Mouse (Mus musculus) liver, embryonic 12.5 days (tissue): Measurements from ENCODE around the gene Atxn7l1. TPM values are rescaled to one million over a fixed set of nuclear protein-coding genes. Genes with fewer than 3 reads are reported as not detected.

ENCODE experiments used
- ATAC-seq: fragments of 200-750 bp; cut with Nextera tagmentation; 2 replicates; pipeline ENCODE4 v1.8.0; 2017; ENCODE audit warnings: moderate number of reproducible peaks, mild to moderate bottlenecking, moderate library complexity
- H3K27ac ChIP-seq: fragments of 300-500 bp; sonication (generic); 2 replicates; pipeline ENCODE4 v1.5.1; 2016; ENCODE audit warnings: mild to moderate bottlenecking
- H3K27me3 ChIP-seq: fragments of 300-500 bp; sonication (generic); replicated peaks from 2 replicates; pipeline ENCODE4 v1.6.1; 2016; ENCODE audit warnings: mild to moderate bottlenecking, moderate library complexity
- H3K36me3 ChIP-seq: fragments of 300-500 bp; sonication (generic); 2 replicates; pipeline ENCODE4 v1.6.1; 2016; ENCODE audit warnings: mild to moderate bottlenecking, moderate library complexity
- H3K4me1 ChIP-seq: fragments of 300-500 bp; sonication (generic); 2 replicates; pipeline ENCODE4 v1.6.1; 2016
- H3K4me2 ChIP-seq: fragments of 300-500 bp; sonication (generic); 2 replicates; pipeline ENCODE4 v1.6.1; 2016; ENCODE audit warnings: mild to moderate bottlenecking, moderate library complexity
- H3K4me3 ChIP-seq: fragments of 300-500 bp; sonication (generic); 2 replicates; pipeline ENCODE4 v1.5.1; 2016; ENCODE audit warnings: mild to moderate bottlenecking, moderate library complexity
- H3K9ac ChIP-seq: fragments of 300-500 bp; sonication (generic); 2 replicates; pipeline ENCODE4 v1.6.1; 2016; ENCODE audit warnings: mild to moderate bottlenecking, moderate library complexity
- H3K9me3 ChIP-seq: fragments of 300-500 bp; sonication (generic); replicated peaks from 2 replicates; pipeline ENCODE4 v1.6.1; 2016; ENCODE audit warnings: mild to moderate bottlenecking, moderate library complexity
- whole genome bisulfite sequencing: fragments of 180-500 bp; shearing (Covaris S2); methylation state at CpG from one replicate; pipeline ENCODE4 v1.1.7; 2016; ENCODE audit not compliant: insufficient replicate concordance; 5-methylcytosine and 5-hydroxymethylcytosine counted together
- polyA plus RNA-seq: library from polyadenylated mRNA; unstranded; fragments of >200 nt; fragmentation: Nextera tagmentation; extraction: Ambion mirVana; gene quantifications from 2 replicates; pipeline ENCODE4 v1.2.1, GENCODE M21; 2016

Atxn7l1 gene
- polyA plus RNA-seq, 1 experiment from 2014 or later = 16.9 TPM

DNA sequence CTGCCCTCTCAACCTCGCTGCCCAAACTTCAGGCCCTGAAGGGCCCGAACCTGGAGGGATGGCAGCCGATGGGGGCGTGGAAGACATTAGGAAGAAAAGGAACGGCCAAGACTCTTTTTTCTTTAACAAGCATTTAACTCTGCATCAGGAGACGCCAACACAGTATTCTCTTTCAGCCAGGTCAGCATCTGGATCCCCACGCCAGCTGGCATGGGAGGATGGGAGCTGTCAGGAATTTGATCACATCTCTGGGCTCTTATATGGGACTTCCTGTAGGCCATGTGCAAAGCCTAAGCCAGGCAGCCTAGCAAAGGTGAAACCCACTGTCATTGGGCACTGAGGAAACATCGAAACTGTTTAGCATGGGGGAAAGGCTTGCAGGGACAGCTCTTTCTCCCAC is 217.0 kb downstream of the Atxn7l1 start:
- WGBS = 87% methylated on average over 8 of the region's 8 CpGs
- peaks cover 90% of the 10 kb centered on the region for H3K36me3 ChIP-seq

DNA sequence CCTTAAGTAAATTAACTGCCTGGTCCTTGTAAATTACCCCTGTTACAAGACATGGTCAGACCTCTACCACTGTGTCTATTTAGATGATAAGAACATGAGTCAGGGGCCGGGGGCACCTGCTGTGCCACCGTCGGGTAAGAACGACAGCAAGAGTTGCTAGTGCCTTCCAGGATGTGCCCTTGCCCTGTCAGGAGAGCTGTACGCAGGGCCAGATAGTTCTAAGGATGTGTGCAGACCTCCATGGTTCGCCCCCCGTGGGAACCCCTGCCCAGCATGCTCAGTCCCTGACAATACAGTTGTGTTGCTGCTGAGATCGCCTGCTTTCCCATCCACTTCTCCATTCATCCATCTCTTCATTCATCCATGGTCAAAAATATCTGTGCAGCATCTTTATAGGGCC is 217.6 kb downstream of the Atxn7l1 start:
- no peaks in the 10 kb centered on the region for H3K27me3 ChIP-seq
- 90% methylated on average over 8 of the region's 8 CpGs for WGBS

More for the DNA sequence above, 217.0 kb downstream of the Atxn7l1 start:
- ATAC-seq = no peak
- Histone ChIP-seq H3K27me3 (no peaks in the 10 kb centered on the region), H3K27ac (no peak overlapping the region), H3K4me1 (peaks cover 8% of the 10 kb centered on the region), H3K9ac (no peak overlapping the region), H3K4me2 (no peak overlapping the region), H3K4me3 (no peak overlapping the region), H3K9me3 (no peaks in the 10 kb centered on the region)

GRCm38 (mm10) chr12:33369555-33369954 is 222.1 kb downstream of the Atxn7l1 start:
- H3K4me1 ChIP-seq = peaks cover 15% of the 10 kb centered on the region
- H3K4me3 ChIP-seq = no peak overlapping the region
- H3K27me3 ChIP-seq = no peaks in the 10 kb centered on the region
- no peak overlapping the region for H3K4me2 ChIP-seq
- ATAC-seq = peak; percentile 79
- H3K36me3 ChIP-seq = peaks cover 47% of the 10 kb centered on the region
- no peaks in the 10 kb centered on the region for H3K9me3 ChIP-seq
- WGBS = 72% methylated on average over 3 of the region's 3 CpGs
- no peak overlapping the region for H3K9ac ChIP-seq
- H3K27ac ChIP-seq = peak overlapping the region; percentile 34; the same call in 1 of the 2 replicates

More for the DNA sequence above, 217.6 kb downstream of the Atxn7l1 start:
- Histone ChIP-seq H3K36me3 (peaks cover 84% of the 10 kb centered on the region), H3K4me2 (no peak overlapping the region), H3K9ac (no peak overlapping the region), H3K4me1 (peaks cover 14% of the 10 kb centered on the region), H3K9me3 (no peaks in the 10 kb centered on the region), H3K27ac (no peak overlapping the region), H3K4me3 (no peak overlapping the region)
- no peak for ATAC-seq

- Histone ChIP-seq H3K9ac (peak overlapping the region; percentile 43; the same call in 1 of the 2 replicates), H3K4me1 (no peaks in the 10 kb centered on the region), H3K27me3 (no peaks in the 10 kb centered on the region), H3K4me2 (peak overlapping the region; percentile 65), H3K4me3 (peak overlapping the region; percentile 45), H3K27ac (no peak overlapping the region), H3K36me3 (0 out of 2 replicates have a peak, but pooled peaks cover 3% of the 10 kb centered on the region), H3K9me3 (no peaks in the 10 kb centered on the region)
- WGBS = 15% methylated on average over 22 of the region's 22 CpGs
- ATAC-seq = peak; percentile 84
Measured at GRCm38 (mm10) chr12:33379624-33380445, 232.3 kb downstream of the Atxn7l1 start.

DNA sequence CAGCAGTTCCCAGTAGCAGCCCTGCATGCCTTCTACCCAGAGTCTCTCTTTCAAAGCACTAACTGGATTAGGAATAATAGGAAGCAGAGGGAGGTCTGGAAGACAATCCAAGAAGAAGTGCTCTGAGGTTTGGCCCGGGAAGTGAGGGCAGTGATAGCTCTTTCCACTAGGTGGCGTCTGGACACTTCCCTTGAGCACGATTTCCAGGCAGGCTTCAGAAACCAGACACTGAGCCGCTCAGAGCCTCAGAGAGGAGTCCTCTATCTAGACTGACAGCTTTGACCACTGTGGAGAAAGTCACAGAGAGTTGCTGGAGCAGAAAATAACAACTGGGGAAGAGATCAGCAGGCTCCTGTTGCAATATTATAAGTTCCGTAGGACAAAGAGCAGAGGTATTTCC is 241.3 kb downstream of the Atxn7l1 start:
- Histone ChIP-seq H3K4me3 (no peak overlapping the region), H3K36me3 (no peaks in the 10 kb centered on the region), H3K27ac (no peak overlapping the region), H3K9me3 (no peaks in the 10 kb centered on the region), H3K4me1 (no peaks in the 10 kb centered on the region), H3K27me3 (peaks cover 9% of the 10 kb centered on the region), H3K9ac (no peak overlapping the region), H3K4me2 (no peak overlapping the region)
- ATAC-seq = no peak
- 13% methylated on average over 5 of the region's 5 CpGs for WGBS

DNA sequence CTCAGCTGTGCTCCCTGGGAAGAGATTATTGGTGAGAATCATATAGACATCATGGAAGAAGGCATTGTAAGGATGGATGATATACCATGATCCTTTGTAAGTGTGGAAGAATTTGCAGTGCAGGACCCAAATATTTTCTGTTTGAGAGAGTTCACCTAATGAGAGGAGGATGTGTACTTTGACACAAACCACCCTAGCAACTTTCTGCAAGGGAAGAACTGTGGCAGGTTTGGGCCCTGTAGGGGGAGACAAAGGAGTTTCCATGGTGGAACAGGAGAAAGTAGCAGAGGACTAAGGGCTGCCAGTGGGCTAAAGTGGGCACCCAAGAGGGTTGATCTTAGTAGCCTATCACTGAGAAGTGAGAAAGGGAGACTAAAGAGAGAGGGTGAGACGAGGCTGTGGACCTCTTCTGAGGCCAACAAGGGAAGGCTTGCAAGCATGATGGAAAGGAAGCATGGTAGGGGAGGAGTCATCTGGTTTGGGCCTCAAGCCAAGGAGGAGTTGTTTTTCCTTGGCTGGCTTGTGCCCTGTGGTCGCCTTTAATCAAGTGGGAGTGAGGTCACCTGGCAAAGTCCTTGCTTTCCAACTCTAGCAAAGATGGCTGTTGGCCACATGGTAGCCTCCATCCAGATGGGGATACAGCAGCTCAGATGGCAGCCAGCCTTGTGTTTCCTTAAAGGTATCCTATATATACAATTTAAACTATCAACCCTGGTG is 243.5 kb downstream of the Atxn7l1 start:
- H3K4me3 ChIP-seq = no peak overlapping the region
- H3K4me1 ChIP-seq = peaks cover 7% of the 10 kb centered on the region
- WGBS = 31% methylated on average over 2 of the region's 2 CpGs
- no peaks in the 10 kb centered on the region for H3K9me3 ChIP-seq
- ATAC-seq = no peak
- no peak overlapping the region for H3K27ac ChIP-seq
- no peaks in the 10 kb centered on the region for H3K36me3 ChIP-seq
- peaks cover 16% of the 10 kb centered on the region for H3K27me3 ChIP-seq
- no peak overlapping the region for H3K9ac ChIP-seq
- H3K4me2 ChIP-seq = no peak overlapping the region

DNA sequence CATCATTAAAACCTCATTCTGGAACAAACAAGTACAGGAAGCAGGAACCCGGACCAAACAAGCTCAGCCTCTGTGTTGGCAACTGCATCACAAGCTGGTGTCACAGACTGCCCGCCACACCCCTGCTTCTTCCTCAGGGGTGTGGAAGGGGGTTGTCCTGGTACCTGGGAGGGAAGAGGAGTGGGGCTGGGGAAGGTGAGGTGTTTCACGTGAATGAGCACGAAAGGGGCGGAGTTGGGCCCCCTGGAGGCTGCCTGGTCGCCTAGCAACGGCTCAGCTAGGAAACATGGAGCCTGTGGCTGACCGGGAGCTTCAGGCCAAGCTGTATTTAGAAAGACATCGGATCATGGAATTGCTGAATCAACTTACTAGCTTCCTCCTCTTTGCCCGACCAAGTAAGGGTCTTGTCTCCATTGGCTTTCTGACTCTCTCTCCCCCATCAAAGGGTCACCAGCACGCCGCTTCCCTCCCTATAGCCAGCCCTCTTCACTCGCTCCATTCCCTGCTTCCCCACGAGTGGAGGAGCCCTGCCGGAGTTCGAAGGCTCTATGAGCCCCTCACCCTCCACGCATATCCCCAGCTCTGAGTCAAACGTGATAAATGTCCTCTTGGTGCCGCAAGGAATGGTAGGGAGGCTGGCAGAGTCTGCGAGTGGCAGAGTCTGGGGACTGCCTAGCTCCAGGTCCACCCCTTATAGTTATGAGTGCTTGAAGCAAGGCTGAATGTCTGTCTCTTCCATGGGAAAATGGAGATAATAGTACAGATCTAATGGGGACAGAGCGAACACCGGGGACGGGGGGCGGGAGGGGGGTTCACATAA is 247.5 kb downstream of the Atxn7l1 start, which contains the start of gene Efcab10:
Efcab10 (plus strand) TSS at position 51 of the 820 bp plus-strand sequence.
- Histone ChIP-seq H3K27ac (no peak within 1 kb of the TSS), H3K36me3 (no peaks in the 10 kb centered on the region), H3K9ac (no peak within 1 kb of the TSS), H3K4me1 (peaks cover 7% of the 10 kb centered on the region), H3K4me2 (peak within 1 kb of the TSS; percentile 40), H3K27me3 (peaks cover 7% of the 10 kb centered on the region; the same call in 1 of the 2 replicates), H3K9me3 (no peaks in the 10 kb centered on the region), H3K4me3 (no peak within 1 kb of the TSS)
- WGBS = 20% methylated on average over 24 of the region's 24 CpGs
- no peak for ATAC-seq

DNA sequence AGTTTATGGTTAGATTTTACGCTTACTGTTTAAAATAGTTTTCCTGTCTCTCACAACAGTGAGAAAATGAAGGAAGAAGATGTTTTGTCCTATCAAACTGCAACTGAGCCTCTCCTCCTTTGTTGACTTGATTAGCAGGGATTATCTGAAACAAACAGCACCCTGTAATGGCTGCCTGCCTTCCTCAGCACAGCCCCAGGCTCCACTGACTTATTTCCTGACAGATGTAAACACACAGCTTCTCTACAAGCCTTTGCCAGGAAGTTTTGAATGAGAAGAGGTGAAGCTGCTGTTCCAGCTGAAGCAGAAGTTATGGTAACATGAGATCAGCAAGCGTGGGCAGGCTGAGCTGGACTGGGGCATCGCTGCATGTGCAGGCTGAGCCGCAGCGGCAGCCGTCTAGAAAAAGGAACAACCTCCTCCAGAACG is 255.8 kb downstream of the Atxn7l1 start:
- Histone ChIP-seq H3K4me2 (peak overlapping the region; percentile 48), H3K4me1 (peaks cover 19% of the 10 kb centered on the region), H3K9me3 (no peaks in the 10 kb centered on the region), H3K36me3 (no peaks in the 10 kb centered on the region), H3K4me3 (peak overlapping the region; percentile 17; the same call in 1 of the 2 replicates), H3K9ac (0 out of 2 replicates have a peak overlapping the region, but pooled peaks have one; percentile 35), H3K27me3 (no peaks in the 10 kb centered on the region), H3K27ac (0 out of 2 replicates have a peak overlapping the region, but pooled peaks have one; percentile 36)
- peak; percentile 47 for ATAC-seq
- WGBS = 14% methylated on average over 7 of the region's 7 CpGs

- Histone ChIP-seq H3K9me3 (no peaks in the 10 kb centered on the region), H3K27me3 (no peaks in the 10 kb centered on the region), H3K9ac (no peak overlapping the region), H3K4me1 (peaks cover 19% of the 10 kb centered on the region), H3K4me3 (no peak overlapping the region), H3K4me2 (no peak overlapping the region), H3K36me3 (no peaks in the 10 kb centered on the region), H3K27ac (no peak overlapping the region)
- 53% methylated on average over 5 of the region's 5 CpGs for WGBS
- ATAC-seq = no peak
Measured at GRCm38 (mm10) chr12:33404996-33405395, 257.5 kb downstream of the Atxn7l1 start.

GRCm38 (mm10) chr12:33405398-33406026 is 258.0 kb downstream of the Atxn7l1 start:
- H3K9me3 ChIP-seq = no peaks in the 10 kb centered on the region
- no peak overlapping the region for H3K27ac ChIP-seq
- no peak overlapping the region for H3K9ac ChIP-seq
- H3K4me3 ChIP-seq = no peak overlapping the region
- H3K36me3 ChIP-seq = no peaks in the 10 kb centered on the region
- no peak for ATAC-seq
- 34% methylated on average over 6 of the region's 6 CpGs for WGBS
- peaks cover 19% of the 10 kb centered on the region for H3K4me1 ChIP-seq
- H3K4me2 ChIP-seq = no peak overlapping the region
- no peaks in the 10 kb centered on the region for H3K27me3 ChIP-seq

DNA sequence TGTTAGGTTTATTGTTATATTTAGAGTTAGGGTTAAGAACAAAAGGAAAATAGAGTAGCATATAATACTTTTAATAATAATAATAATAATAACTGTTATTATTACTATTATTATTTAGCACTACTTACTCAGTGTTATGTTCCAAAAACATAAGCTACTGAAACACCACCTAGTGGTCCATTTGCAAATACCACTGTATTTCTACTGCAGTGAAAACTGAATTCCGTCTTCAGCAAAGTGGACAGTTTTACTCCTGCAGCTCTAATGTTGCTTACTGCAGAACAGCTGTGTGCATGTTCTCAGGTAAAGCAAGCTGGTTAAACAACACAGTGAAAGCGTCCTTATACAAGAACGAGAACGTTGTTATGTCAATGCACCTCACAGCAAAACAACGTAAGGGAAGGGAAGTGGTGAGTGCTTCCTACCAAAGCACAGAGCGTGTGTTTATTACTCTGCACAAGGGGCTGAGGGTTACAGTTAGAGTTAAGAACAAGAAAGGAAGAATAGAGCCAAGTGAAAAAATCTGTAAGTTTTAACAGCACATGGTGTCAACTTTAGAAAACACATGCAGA is 264.2 kb downstream of the Atxn7l1 start:
- Histone ChIP-seq H3K4me2 (no peak overlapping the region), H3K27me3 (0 out of 2 replicates have a peak, but pooled peaks cover 2% of the 10 kb centered on the region), H3K9ac (no peak overlapping the region), H3K27ac (no peak overlapping the region), H3K36me3 (no peaks in the 10 kb centered on the region), H3K4me1 (no peaks in the 10 kb centered on the region), H3K4me3 (no peak overlapping the region), H3K9me3 (no peaks in the 10 kb centered on the region)
- ATAC-seq = no peak
- 25% methylated on average over 6 of the region's 6 CpGs for WGBS
